Mouse (Mus musculus): ENCODE results near the gene C530008M17Rik. TPM values are rescaled to one million over a fixed set of nuclear protein-coding genes. Genes with fewer than 3 reads are reported as not detected.
A peak's percentile ranks its signal among the peaks of the same experiment; 100 is the strongest.

Gene C530008M17Rik
- total RNA-seq (2021), result 100 to 1,000 TPM; 282 to 293 TPM

DNA sequence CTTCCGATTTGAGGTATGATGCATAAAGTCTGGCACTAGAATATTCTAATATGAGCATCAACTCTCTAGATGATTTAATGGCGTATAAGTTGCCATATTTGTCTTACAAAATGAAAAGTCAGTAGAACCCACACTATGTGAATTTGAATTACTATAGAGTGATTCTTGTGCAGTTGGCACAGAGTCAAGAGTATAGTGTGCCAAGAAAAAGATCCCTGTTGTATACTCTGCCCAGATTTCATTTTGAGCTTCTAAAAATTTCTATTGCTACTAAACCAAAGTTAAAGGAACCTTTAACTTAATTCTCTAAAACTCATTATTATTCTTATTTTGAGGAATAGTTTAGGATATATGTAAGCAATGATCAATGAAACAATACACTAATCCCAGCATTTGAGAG, at the start of gene C530008M17Rik:
C530008M17Rik (plus strand) TSS at position 301 of the 400 bp plus-strand sequence.
- intact Hi-C loops (cut with DNase I), result loop anchor here (5.0 kb wide), 1 partner anchor 191 kb away; no protein-coding TSS in a partner anchor
- no peak for DNase-seq

- DNase-seq, result no peak
- intact Hi-C loops (cut with DNase I), result no loop called here
Observed at GRCm38 (mm10) chr5:76609702-76610370, 46.5 kb upstream of the C530008M17Rik start.

DNA sequence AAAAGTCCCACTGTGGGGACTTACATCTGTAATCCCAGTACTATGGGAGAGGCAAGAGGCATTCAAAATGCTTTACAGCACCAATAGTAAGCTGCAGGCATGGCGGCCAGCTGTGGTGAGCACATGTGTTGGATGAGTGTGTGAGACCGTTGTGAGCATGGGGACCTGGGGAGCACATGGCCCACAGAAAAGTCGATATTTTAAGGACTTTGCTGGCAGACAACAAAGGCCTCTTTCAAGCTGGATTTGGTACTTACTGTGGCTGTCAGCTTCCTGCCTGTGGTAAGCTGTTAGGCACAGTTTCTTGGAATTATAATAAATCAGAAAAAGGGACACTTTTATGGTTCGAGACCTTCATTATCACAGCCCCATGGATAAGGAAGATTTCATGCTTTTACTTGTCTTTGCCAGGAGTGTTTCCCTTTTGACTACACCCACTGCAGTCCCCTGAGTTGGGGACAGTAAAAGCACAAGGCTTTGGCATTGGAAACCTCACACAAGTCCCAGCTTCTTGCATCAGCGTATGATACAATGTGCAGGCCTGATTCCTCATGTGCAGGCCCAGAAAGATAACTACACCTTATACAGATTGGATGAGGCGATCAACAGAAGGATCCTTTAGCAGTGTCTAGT, 43.3 kb upstream of the C530008M17Rik start:
- no peak for DNase-seq
- intact Hi-C loops (cut with DNase I), result no loop called here

- intact Hi-C loops (cut with DNase I), result no loop called here
- DNase-seq, result no peak
Observed at GRCm38 (mm10) chr5:76615276-76615675, 41.0 kb upstream of the C530008M17Rik start.

GRCm38 (mm10) chr5:76616196-76616747, 40.0 kb upstream of the C530008M17Rik start:
- intact Hi-C loops (cut with DNase I), result no loop called here
- no peak for DNase-seq

GRCm38 (mm10) chr5:76618750-76619149, 37.6 kb upstream of the C530008M17Rik start:
- DNase-seq, result peak; percentile 43
- intact Hi-C loops (cut with DNase I), result no loop called here

- DNase-seq, result no peak
- intact Hi-C loops (cut with DNase I), result no loop called here
Observed at GRCm38 (mm10) chr5:76623759-76624158, 32.6 kb upstream of the C530008M17Rik start.

- no peak for DNase-seq
Observed at GRCm38 (mm10) chr5:76627770-76628169, 28.5 kb upstream of the C530008M17Rik start.

DNA sequence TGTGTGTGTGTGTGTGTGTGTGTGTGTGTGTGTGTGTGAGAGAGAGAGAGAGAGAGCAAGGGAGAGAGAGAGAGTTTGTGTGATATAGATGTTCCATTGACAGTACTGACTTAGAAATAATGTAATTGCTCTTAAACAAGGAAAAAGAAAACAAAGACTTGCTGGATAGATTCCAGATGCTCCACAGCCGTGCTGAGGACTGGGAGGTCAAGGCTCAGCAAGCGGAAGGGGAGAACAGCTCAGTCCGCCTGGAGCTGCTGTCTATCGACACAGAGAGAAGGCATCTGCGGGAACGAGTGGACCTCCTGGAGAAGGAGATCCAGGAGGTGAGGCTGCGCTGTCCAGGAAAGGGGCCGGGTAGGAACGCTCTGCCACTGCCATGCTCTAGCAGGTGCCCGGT, 22.3 kb upstream of the C530008M17Rik start:
- DNase-seq, result no peak
- intact Hi-C loops (cut with DNase I), result no loop called here

More at GRCm38 (mm10) chr5:76627770-76628169, 28.5 kb upstream of the C530008M17Rik start:
- intact Hi-C loops (cut with DNase I), result no loop called here

GRCm38 (mm10) chr5:76635592-76635991, 20.7 kb upstream of the C530008M17Rik start:
- intact Hi-C loops (cut with DNase I), result no loop called here
- no peak for DNase-seq

DNA sequence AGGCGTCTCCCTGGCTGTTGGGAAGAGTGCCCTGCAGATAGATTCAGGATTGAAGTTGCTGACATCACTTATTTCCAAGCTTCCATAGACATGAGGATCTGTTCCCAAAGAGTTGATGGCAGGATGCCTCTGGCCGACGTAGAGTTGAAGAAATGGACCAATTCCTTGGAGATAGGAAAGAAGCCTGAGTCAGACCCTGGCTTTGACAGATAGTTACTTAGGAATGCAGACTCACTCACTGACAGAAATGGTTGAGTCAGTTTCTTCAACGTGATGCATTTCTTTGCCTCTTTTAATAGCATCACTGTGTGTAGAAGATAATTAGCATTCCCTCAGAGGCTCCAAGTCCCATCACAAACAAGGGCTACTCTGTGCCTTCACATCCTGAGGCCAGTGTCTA, 14.2 kb upstream of the C530008M17Rik start:
- intact Hi-C loops (cut with DNase I), result no loop called here
- DNase-seq, result no peak

GRCm38 (mm10) chr5:76644234-76644633, 12.1 kb upstream of the C530008M17Rik start:
- no peak for DNase-seq
- intact Hi-C loops (cut with DNase I), result no loop called here

DNA sequence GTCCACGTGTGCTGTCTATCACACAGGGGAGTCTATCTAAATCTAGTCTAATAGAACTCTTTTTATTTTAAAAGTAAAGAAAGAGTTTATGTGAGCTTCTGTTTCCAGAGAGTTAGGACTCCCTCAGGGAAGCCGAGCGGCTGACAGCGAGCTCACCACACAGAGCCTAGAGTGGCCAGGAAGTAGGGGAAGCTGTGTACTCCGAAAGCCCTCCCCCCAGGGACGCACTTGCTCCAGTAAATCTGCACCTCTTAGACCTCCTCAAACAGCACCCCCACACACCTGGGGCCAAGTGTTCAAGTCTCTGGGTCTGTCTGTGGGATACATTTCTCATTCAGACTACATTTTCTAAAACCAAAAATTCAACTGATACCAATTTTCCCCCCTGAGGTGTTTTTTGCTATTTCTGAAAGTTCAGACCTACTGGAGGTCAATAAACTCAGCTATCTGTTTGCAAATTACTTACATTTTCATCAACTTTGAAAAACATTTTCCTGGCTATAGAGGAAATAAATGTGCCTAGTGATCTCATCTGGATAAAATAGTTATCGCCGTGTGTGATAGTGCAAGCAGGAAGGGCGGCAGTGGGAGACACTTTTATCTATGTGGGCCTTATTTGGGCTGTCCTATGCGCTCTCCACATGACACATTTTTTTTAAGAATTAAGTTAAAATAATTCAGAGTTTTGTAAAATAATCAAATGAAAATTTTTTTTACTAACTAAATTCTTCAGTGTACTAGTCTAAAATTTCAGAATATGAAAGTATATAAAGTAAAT, 11.0 kb upstream of the C530008M17Rik start:
- intact Hi-C loops (cut with DNase I), result no loop called here
- no peak for DNase-seq

GRCm38 (mm10) chr5:76649897-76650296, 6.4 kb upstream of the C530008M17Rik start:
- no peak for DNase-seq
- intact Hi-C loops (cut with DNase I), result no loop called here

GRCm38 (mm10) chr5:76651151-76651725, 5.1 kb upstream of the C530008M17Rik start:
- intact Hi-C loops (cut with DNase I), result no loop called here
- DNase-seq, result no peak

DNA sequence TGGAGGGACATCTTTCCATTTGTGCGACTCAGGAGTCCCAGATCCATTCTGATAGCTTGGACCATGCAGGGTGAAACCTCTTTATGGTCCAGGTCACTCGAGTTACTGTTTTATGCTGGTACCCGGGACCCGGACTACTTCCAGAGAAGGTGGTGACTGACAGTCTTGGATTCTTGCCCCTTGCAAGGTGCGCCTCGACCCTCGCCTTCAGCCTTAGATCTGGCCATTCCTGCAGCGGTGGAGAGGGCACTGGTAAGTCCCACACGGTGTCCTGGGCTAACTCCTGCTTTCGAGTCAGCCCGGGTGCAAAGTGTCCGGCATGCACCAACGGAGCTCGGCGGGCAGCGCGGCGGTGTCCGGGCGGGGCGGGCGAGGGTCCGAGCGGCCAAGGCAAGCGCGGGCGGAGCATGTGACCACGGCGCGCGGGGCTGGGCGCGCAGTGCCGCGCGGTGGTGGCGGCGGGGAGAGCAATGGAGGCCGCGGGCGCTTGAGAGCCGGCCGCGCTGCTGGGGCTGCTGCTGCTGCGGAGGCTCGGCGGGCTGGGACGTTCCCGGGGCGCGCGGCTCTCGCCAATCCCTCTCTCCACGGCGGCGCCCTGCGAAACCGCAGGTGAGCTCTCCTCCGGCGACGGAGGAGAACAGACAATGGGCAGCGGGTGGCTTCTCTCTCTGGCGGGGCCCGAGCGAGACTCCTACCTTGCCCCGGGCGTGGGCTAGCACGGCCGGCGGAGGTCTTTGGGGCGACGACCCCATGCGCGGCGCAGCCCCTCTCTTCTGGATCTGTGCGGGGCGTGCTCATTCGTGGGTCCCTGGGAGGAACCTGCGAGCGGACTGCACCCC, 1.2 kb downstream of the C530008M17Rik start:
- intact Hi-C loops (cut with DNase I), result loop anchor here (5.0 kb wide), 1 partner anchor 190 kb away; no protein-coding TSS in a partner anchor
- peak; percentile 75 for DNase-seq

DNA sequence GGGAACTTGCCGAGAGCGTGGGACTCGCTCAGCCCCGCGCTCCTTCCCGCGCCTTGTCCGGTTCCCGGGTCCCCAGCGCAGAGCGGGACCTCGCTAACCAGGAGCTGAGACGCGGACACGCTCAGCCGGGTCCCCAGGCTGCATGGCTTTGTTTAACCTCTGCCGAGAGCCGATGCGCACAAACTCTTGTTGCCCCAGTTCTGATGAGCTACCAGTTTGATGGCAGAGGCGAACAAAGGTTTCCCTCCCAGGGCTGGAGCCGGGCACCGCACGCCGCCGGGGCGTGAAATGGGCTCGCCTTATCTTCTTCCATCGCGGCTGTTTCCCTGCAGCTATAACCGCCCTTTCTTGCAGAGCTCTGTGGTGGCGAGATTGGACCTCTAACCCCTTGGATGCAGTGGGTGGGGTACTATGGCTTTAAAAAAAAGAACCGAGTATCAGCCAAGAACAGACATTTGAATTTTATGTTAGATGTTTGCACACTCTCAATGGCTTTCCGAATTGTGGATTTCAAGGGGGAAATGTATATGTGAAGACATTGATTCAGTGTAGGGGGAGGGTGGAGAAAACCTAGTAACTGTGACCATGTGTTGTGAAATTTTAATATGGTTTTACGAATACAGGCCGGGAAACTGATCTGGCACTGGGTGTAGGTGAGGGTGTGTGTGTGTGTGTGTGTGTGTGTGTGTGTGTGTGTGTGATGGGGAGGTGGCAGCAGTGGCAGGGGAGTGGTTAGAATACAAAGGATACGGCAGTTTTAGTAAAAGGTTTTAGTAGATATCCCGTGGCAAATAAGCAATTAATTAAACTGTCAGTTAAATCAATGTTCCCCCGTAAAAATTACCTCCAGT, 2.0 kb downstream of the C530008M17Rik start:
- intact Hi-C loops (cut with DNase I), result loop anchor here (5.0 kb wide), 1 partner anchor 189 kb away; no protein-coding TSS in a partner anchor
- DNase-seq, result peak; percentile 59

GRCm38 (mm10) chr5:76659958-76660635, 3.8 kb downstream of the C530008M17Rik start:
- DNase-seq, result no peak
- intact Hi-C loops (cut with DNase I), result loop anchor here (5.0 kb wide), 1 partner anchor 187 kb away; no protein-coding TSS in a partner anchor
